ENCODE assay signal across 29 mouse cellular contexts in genomic region chr10:80776358-80776869, GRCm38 (mm10). TPM values are rescaled to one million over a fixed set of nuclear protein-coding genes. Genes with fewer than 3 reads are reported as not detected.
DNase-seq lines count a peak whose midpoint lies in the region; ATAC-seq and TF ChIP-seq lines count a peak whose summit lies in the region.
"Had no signal": no experiment of that assay in that cellular context is flagged by ENCODE, and none has a peak within 500 bp of the region (broad histone marks: within the 10 kb centered on the region; RNA-seq: fewer than 3 reads in every experiment).

No protein-coding gene starts in this region.

- no peaks in the 10 kb centered on the region for H3K9me3 ChIP-seq in heart, embryonic 15.5 days (replicated peaks)
- no peaks in the 10 kb centered on the region for H3K9me3 ChIP-seq in embryonic facial prominence, embryonic 13.5 days
- H3K9me3 ChIP-seq in midbrain, embryonic 16.5 days (replicated peaks; ENCODE audit: control insufficient read depth, low read length, poor library complexity, severe bottlenecking): no peaks in the 10 kb centered on the region
- H3K9me3 ChIP-seq: hindbrain, embryonic 13.5 days; kidney, embryonic 15.5 days; liver, embryonic 15.5 days; lung, embryonic 15.5 days; megakaryocyte, embryonic 14.5 days; midbrain, embryonic 13.5 days; neural tube, embryonic 12.5 days had no signal

- no peak for TF ChIP-seq CTCF in gastrocnemius, adult 2 months (IDR thresholded peaks at IDR 0.05)
- no peak for TF ChIP-seq CTCF in C2C12 (IDR thresholded peaks at IDR 0.05; ENCODE audit: control insufficient read depth, insufficient read depth, insufficient read length)

- WGBS in heart, embryonic 15.5 days: 74% methylated on average over 6 of the region's 6 CpGs
- WGBS in embryonic facial prominence, embryonic 13.5 days: 83% methylated on average over 6 of the region's 6 CpGs
- WGBS in midbrain, embryonic 16.5 days: 92% methylated on average over 6 of the region's 6 CpGs

- peaks cover 10% of the 10 kb centered on the region for H3K79me3 ChIP-seq in C2C12 (ENCODE audit: low read depth)

- no peak overlapping the region for H3K9ac ChIP-seq in heart, embryonic 15.5 days
- H3K9ac ChIP-seq in embryonic facial prominence, embryonic 13.5 days: peak overlapping the region; percentile 40; the same call in 1 of the 2 replicates
- H3K9ac ChIP-seq in midbrain, embryonic 16.5 days (ENCODE audit: low read depth, low read length): no peak overlapping the region
- H3K9ac ChIP-seq: forebrain, postnatal 0 days; hindbrain, embryonic 13.5 days; kidney, embryonic 15.5 days; liver, embryonic 15.5 days; lung, embryonic 15.5 days; midbrain, embryonic 13.5 days; neural tube, embryonic 12.5 days had no signal

- H3K27ac ChIP-seq in gastrocnemius, adult 2 months: peak overlapping the region; percentile 88
- H3K27ac ChIP-seq in heart, embryonic 15.5 days: peak overlapping the region; percentile 54
- H3K27ac ChIP-seq in embryonic facial prominence, embryonic 13.5 days: no peak overlapping the region
- H3K27ac ChIP-seq in midbrain, embryonic 16.5 days (ENCODE audit: low read length): no peak overlapping the region
- H3K27ac ChIP-seq: hindbrain, embryonic 13.5 days; kidney, embryonic 15.5 days; left cerebral cortex, adult 2 months; liver, embryonic 15.5 days; lung, embryonic 15.5 days; midbrain, embryonic 13.5 days; neural tube, embryonic 12.5 days had no signal

- ATAC-seq in heart, embryonic 15.5 days (replicated peaks; ENCODE audit: insufficient number of reproducible peaks, insufficient read depth, low FRiP score, low read depth): no peak
- ATAC-seq in embryonic facial prominence, embryonic 13.5 days (ENCODE audit: insufficient number of reproducible peaks, insufficient read depth, low FRiP score, low TSS enrichment, low read depth): no peak
- ATAC-seq in midbrain, embryonic 16.5 days: no peak
- ATAC-seq: forebrain, postnatal 0 days; midbrain, embryonic 13.5 days had no signal

- no peaks in the 10 kb centered on the region for H3K27me3 ChIP-seq in heart, embryonic 15.5 days
- no peaks in the 10 kb centered on the region for H3K27me3 ChIP-seq in C2C12 (ENCODE audit: control insufficient read depth, insufficient read depth, insufficient read length)
- no peaks in the 10 kb centered on the region for H3K27me3 ChIP-seq in embryonic facial prominence, embryonic 13.5 days
- no peaks in the 10 kb centered on the region for H3K27me3 ChIP-seq in midbrain, embryonic 16.5 days (ENCODE audit: control insufficient read depth, insufficient read depth, low read depth, low read length)
- H3K27me3 ChIP-seq: hindbrain, embryonic 13.5 days; kidney, embryonic 15.5 days; liver, embryonic 15.5 days; lung, embryonic 15.5 days; megakaryocyte, embryonic 14.5 days; midbrain, embryonic 13.5 days; neural tube, embryonic 12.5 days had no signal

- no peak overlapping the region for H3ac ChIP-seq in C2C12 (ENCODE audit: control insufficient read depth, insufficient read length, low read depth)

- H3K36me3 ChIP-seq in heart, embryonic 15.5 days: peaks cover 73% of the 10 kb centered on the region
- peaks cover 99% of the 10 kb centered on the region for H3K36me3 ChIP-seq in C2C12 (ENCODE audit: control insufficient read depth, insufficient read depth)
- peaks cover 99% of the 10 kb centered on the region for H3K36me3 ChIP-seq in embryonic facial prominence, embryonic 13.5 days
- peaks cover 48% of the 10 kb centered on the region for H3K36me3 ChIP-seq in midbrain, embryonic 16.5 days (ENCODE audit: control insufficient read depth, insufficient read depth, low read length)

- peaks cover 27% of the 10 kb centered on the region for H3K79me2 ChIP-seq in C2C12 (ENCODE audit: control insufficient read depth, insufficient read depth)

- H3K4me1 ChIP-seq in heart, embryonic 15.5 days (replicated peaks): peaks cover 49% of the 10 kb centered on the region
- peaks cover 19% of the 10 kb centered on the region for H3K4me1 ChIP-seq in embryonic facial prominence, embryonic 13.5 days
- no peaks in the 10 kb centered on the region for H3K4me1 ChIP-seq in midbrain, embryonic 16.5 days (ENCODE audit: control insufficient read depth, insufficient read depth, low read length)
- H3K4me1 ChIP-seq: hindbrain, embryonic 13.5 days; kidney, embryonic 15.5 days; lung, embryonic 15.5 days; midbrain, embryonic 13.5 days; neural tube, embryonic 12.5 days had no signal

- no peak overlapping the region for H3K4me3 ChIP-seq in gastrocnemius, adult 2 months
- H3K4me3 ChIP-seq in heart, embryonic 15.5 days: no peak overlapping the region
- H3K4me3 ChIP-seq in C2C12 (ENCODE audit: insufficient read depth, poor library complexity, severe bottlenecking): no peak overlapping the region
- H3K4me3 ChIP-seq in embryonic facial prominence, embryonic 13.5 days: no peak overlapping the region
- no peak overlapping the region for H3K4me3 ChIP-seq in midbrain, embryonic 16.5 days (ENCODE audit: low read depth, low read length)
- H3K4me3 ChIP-seq: hindbrain, embryonic 13.5 days; kidney, embryonic 15.5 days; left cerebral cortex, adult 2 months; liver, embryonic 15.5 days; lung, embryonic 15.5 days; megakaryocyte, embryonic 14.5 days; midbrain, embryonic 13.5 days; neural tube, embryonic 12.5 days had no signal

- no peak for DNase-seq in gastrocnemius, adult 2 months
- no peak for DNase-seq in gastrocnemius, postnatal 10 days
- DNase-seq in heart, postnatal 14 days: no peak
- DNase-seq in embryo, embryonic 11 days: no peak
- DNase-seq: adrenal gland, postnatal 25 days; B cell, adult 2 months; forebrain, postnatal 0 days; gastrocnemius, postnatal 36 days; heart, postnatal 36 days; kidney, adult 11 months; kidney, postnatal 36 days; layer of hippocampus, adult 9-11 months; liver; lung, postnatal 36 days; right cerebral cortex, postnatal 14 days; thymus, adult 18-20 months; thymus, postnatal 36 days had no signal

- intact Hi-C loops in gastrocnemius, adult 2 months (cut with DNase I): no loop called here
- intact Hi-C loops in heart, postnatal 14 days (cut with DNase I): no loop called here

- H3K4me2 ChIP-seq in heart, embryonic 15.5 days: no peak overlapping the region
- H3K4me2 ChIP-seq in embryonic facial prominence, embryonic 13.5 days: no peak overlapping the region
- H3K4me2 ChIP-seq in midbrain, embryonic 16.5 days (ENCODE audit: low read length): no peak overlapping the region
- H3K4me2 ChIP-seq: hindbrain, embryonic 13.5 days; kidney, embryonic 15.5 days; liver, embryonic 15.5 days; lung, embryonic 15.5 days; midbrain, embryonic 13.5 days; neural tube, embryonic 12.5 days had no signal

TF ChIP-seq in C2C12, 6 proteins besides CTCF, POLR2A, EP300 and RAD21:
- TF ChIP-seq MAX (IDR thresholded peaks at IDR 0.05) (no peak), USF1 (IDR thresholded peaks at IDR 0.05; ENCODE audit: low read depth) (peak; percentile 50), MYOG (IDR thresholded peaks at IDR 0.05; ENCODE audit: control insufficient read depth, extremely low read depth, insufficient read length) (no peak), MYOD1 (IDR thresholded peaks at IDR 0.05; ENCODE audit: control insufficient read depth, insufficient read length, low read depth) (peak; percentile 8), FOSL1 (IDR thresholded peaks at IDR 0.05; ENCODE audit: insufficient read depth, low read length, poor library complexity, severe bottlenecking) (peak; percentile 10)

RNA-seq across cellular contexts. Expression of gene Dot1l, which starts 21.4 kb away (rescaled TPM):
- total RNA-seq in gastrocnemius, adult 2 months (2021): 10 to 100 TPM; 19.9 to 23.1 TPM
- total RNA-seq in gastrocnemius, postnatal 10 days (2021): 10 to 100 TPM; 25.9 to 46.0 TPM
- 16.1 and 22.4 TPM in 2 replicates for polyA plus RNA-seq in heart, embryonic 15.5 days (2015; fragmentation: Nextera tagmentation; extraction: Ambion mirVana)
- total RNA-seq in heart, postnatal 14 days (2021): 10 to 100 TPM; 55.1 to 56.3 TPM
- polyA plus RNA-seq in C2C12 (2012; fragmentation: generic; extraction: Trizol): 19.1 TPM
- 17.9 and 18.5 TPM in 2 replicates for polyA plus RNA-seq in embryonic facial prominence, embryonic 13.5 days (2015; fragmentation: Nextera tagmentation; extraction: Ambion mirVana)
- polyA plus RNA-seq in midbrain, embryonic 16.5 days (2015; fragmentation: Nextera tagmentation; extraction: Ambion mirVana): 17.7 and 17.8 TPM in 2 replicates

RNA-seq across cellular contexts. Expression of gene Sf3a2, which starts 21.6 kb away (rescaled TPM):
- total RNA-seq in gastrocnemius, adult 2 months (2021): 10 to 100 TPM; 28.9 to 29.1 TPM
- total RNA-seq in gastrocnemius, postnatal 10 days (2021): 10 to 100 TPM; 31.6 to 41.3 TPM
- 38.3 and 48.3 TPM in 2 replicates for polyA plus RNA-seq in heart, embryonic 15.5 days (2015; fragmentation: Nextera tagmentation; extraction: Ambion mirVana)
- total RNA-seq in heart, postnatal 14 days (2021): 10 to 100 TPM; 27.0 to 31.6 TPM
- 106 TPM for polyA plus RNA-seq in C2C12 (2012; fragmentation: generic; extraction: Trizol)
- 75.6 and 78.9 TPM in 2 replicates for polyA plus RNA-seq in embryonic facial prominence, embryonic 13.5 days (2015; fragmentation: Nextera tagmentation; extraction: Ambion mirVana)
- 57.8 and 60.6 TPM in 2 replicates for polyA plus RNA-seq in midbrain, embryonic 16.5 days (2015; fragmentation: Nextera tagmentation; extraction: Ambion mirVana)

RNA-seq across cellular contexts. Expression of gene Plekhj1, which starts 22.0 kb away (rescaled TPM):
- 10 to 100 TPM; 22.3 to 29.8 TPM for total RNA-seq in gastrocnemius, adult 2 months (2021)
- total RNA-seq in gastrocnemius, postnatal 10 days (2021): 10 to 100 TPM; 26.8 to 30.9 TPM
- polyA plus RNA-seq in heart, embryonic 15.5 days (2015; fragmentation: Nextera tagmentation; extraction: Ambion mirVana): 65.2 and 83.1 TPM in 2 replicates
- total RNA-seq in heart, postnatal 14 days (2021): 10 to 100 TPM; 35.7 to 36.3 TPM
- polyA plus RNA-seq in C2C12 (2012; fragmentation: generic; extraction: Trizol): 74.8 TPM
- polyA plus RNA-seq in embryonic facial prominence, embryonic 13.5 days (2015; fragmentation: Nextera tagmentation; extraction: Ambion mirVana): 118 and 125 TPM in 2 replicates
- 121 and 125 TPM in 2 replicates for polyA plus RNA-seq in midbrain, embryonic 16.5 days (2015; fragmentation: Nextera tagmentation; extraction: Ambion mirVana)

RNA-seq across cellular contexts. Expression of gene Amh, which starts 28.6 kb away (rescaled TPM):
- total RNA-seq in gastrocnemius, adult 2 months (2021): under 1 TPM; 0.38 to 0.98 TPM
- under 1 TPM; 0.20 to 0.52 TPM for total RNA-seq in gastrocnemius, postnatal 10 days (2021)
- polyA plus RNA-seq in heart, embryonic 15.5 days (2015; fragmentation: Nextera tagmentation; extraction: Ambion mirVana): 0.16 and 0.19 TPM in 2 replicates
- under 1 TPM; 0.56 to 0.65 TPM for total RNA-seq in heart, postnatal 14 days (2021)
- 0.87 TPM for polyA plus RNA-seq in C2C12 (2012; fragmentation: generic; extraction: Trizol)
- not detected in 2 replicates for polyA plus RNA-seq in embryonic facial prominence, embryonic 13.5 days (2015; fragmentation: Nextera tagmentation; extraction: Ambion mirVana)
- not detected in 2 replicates for polyA plus RNA-seq in midbrain, embryonic 16.5 days (2015; fragmentation: Nextera tagmentation; extraction: Ambion mirVana)
- polyA plus RNA-seq: forebrain, postnatal 0 days; kidney, embryonic 15.5 days; midbrain, embryonic 13.5 days; neural tube, embryonic 12.5 days had no signal

RNA-seq across cellular contexts. Expression of gene Ap3d1, which starts 34.4 kb away (rescaled TPM):
- 10 to 100 TPM; 27.0 to 33.5 TPM for total RNA-seq in gastrocnemius, adult 2 months (2021)
- total RNA-seq in gastrocnemius, postnatal 10 days (2021): 10 to 100 TPM; 27.7 to 37.1 TPM
- polyA plus RNA-seq in heart, embryonic 15.5 days (2015; fragmentation: Nextera tagmentation; extraction: Ambion mirVana): 45.0 and 51.4 TPM in 2 replicates
- total RNA-seq in heart, postnatal 14 days (2021): 10 to 100 TPM; 44.6 to 47.8 TPM
- polyA plus RNA-seq in C2C12 (2012; fragmentation: generic; extraction: Trizol): 51.3 TPM
- polyA plus RNA-seq in embryonic facial prominence, embryonic 13.5 days (2015; fragmentation: Nextera tagmentation; extraction: Ambion mirVana): 73.3 and 73.5 TPM in 2 replicates
- 99.5 and 112 TPM in 2 replicates for polyA plus RNA-seq in midbrain, embryonic 16.5 days (2015; fragmentation: Nextera tagmentation; extraction: Ambion mirVana)

Comparison
In these comparisons a context has a peak if more than half of its experiments do, and no peak if none do; other contexts are left out.
1. H3K27ac ChIP-seq: peak in gastrocnemius, adult 2 months (single experiment) and heart, embryonic 15.5 days (single experiment); none in embryonic facial prominence, embryonic 13.5 days (single experiment) and midbrain, embryonic 16.5 days (single experiment).